Mouse (Mus musculus): Measurements from ENCODE around the gene Gpr107. TPM values are rescaled to one million over a fixed set of nuclear protein-coding genes. Genes with fewer than 3 reads are reported as not detected.

Gene Gpr107
- total and polyA plus RNA-seq, 2 experiments from 2014 or later = 24.0 to 40.8 TPM

- peaks cover 7% of the 10 kb centered on the region; the same call in 1 of the 2 replicates for H3K4me1 ChIP-seq (ENCODE audit: insufficient read depth)
These were observed 42.1 kb upstream of the Gpr107 start for GRCm38 (mm10) chr2:31109960-31110548.

DNA sequence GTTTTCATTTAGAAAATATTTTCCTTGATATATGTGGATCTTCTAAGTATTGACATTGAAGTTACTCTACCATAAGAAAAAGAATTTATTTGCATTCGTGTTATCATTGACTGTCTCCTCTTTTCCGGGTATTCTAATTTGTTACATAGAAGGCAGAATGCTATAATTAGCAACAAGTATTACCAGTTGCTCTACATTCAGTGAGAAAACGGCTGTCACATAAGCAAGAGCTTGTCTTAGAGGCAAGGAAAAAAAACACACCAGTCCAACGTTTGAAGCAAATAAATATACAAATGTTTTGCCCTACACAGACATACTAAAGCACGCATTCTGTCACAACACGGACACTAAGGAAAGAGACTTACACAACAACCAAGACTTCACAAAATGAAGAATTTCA, 40.4 kb upstream of the Gpr107 start:
- 56% methylated on average over 6 of the region's 6 CpGs for WGBS
- ATAC-seq = peak; percentile 58

More at GRCm38 (mm10) chr2:31109960-31110548, 42.1 kb upstream of the Gpr107 start:
- no peak for ATAC-seq
- WGBS = 76% methylated on average over 12 of the region's 12 CpGs
- no peak overlapping the region for H3K4me3 ChIP-seq (ENCODE audit: low read depth, low read length)
- H3K9me3 ChIP-seq (ENCODE audit: low read length) = no peaks in the 10 kb centered on the region
- H3K36me3 ChIP-seq (ENCODE audit: insufficient read depth) = no peaks in the 10 kb centered on the region
- TF ChIP-seq CTCF (IDR thresholded peaks at IDR 0.05; ENCODE audit: low read depth) = no peak
- no peak for DNase-seq
- no peak overlapping the region for H3K9ac ChIP-seq
- no peak overlapping the region for H3K4me2 ChIP-seq (ENCODE audit: low read depth)
- H3K27me3 ChIP-seq (ENCODE audit: insufficient read depth, low read length) = no peaks in the 10 kb centered on the region
- H3K27ac ChIP-seq (ENCODE audit: low read depth, low read length) = no peak overlapping the region

GRCm38 (mm10) chr2:31114205-31114604, 37.9 kb upstream of the Gpr107 start:
- Histone ChIP-seq H3K36me3 (ENCODE audit: insufficient read depth) (no peaks in the 10 kb centered on the region), H3K4me3 (ENCODE audit: low read depth, low read length) (no peak overlapping the region), H3K4me1 (ENCODE audit: insufficient read depth) (peaks cover 3% of the 10 kb centered on the region; the same call in 1 of the 2 replicates), H3K27me3 (ENCODE audit: insufficient read depth, low read length) (no peaks in the 10 kb centered on the region), H3K9ac (no peak overlapping the region), H3K9me3 (ENCODE audit: low read length) (no peaks in the 10 kb centered on the region), H3K4me2 (ENCODE audit: low read depth) (no peak overlapping the region), H3K27ac (ENCODE audit: low read depth, low read length) (no peak overlapping the region)
- TF ChIP-seq CTCF (IDR thresholded peaks at IDR 0.05; ENCODE audit: low read depth) = no peak
- 96% methylated on average over 2 of the region's 2 CpGs for WGBS
- ATAC-seq = no peak
- no peak for DNase-seq

More for the DNA sequence above, 40.4 kb upstream of the Gpr107 start:
- Histone ChIP-seq H3K9me3 (ENCODE audit: low read length) (no peaks in the 10 kb centered on the region), H3K4me3 (ENCODE audit: low read depth, low read length) (no peak overlapping the region), H3K36me3 (ENCODE audit: insufficient read depth) (no peaks in the 10 kb centered on the region), H3K27me3 (ENCODE audit: insufficient read depth, low read length) (no peaks in the 10 kb centered on the region), H3K4me2 (ENCODE audit: low read depth) (no peak overlapping the region), H3K9ac (no peak overlapping the region), H3K4me1 (ENCODE audit: insufficient read depth) (peaks cover 7% of the 10 kb centered on the region; the same call in 1 of the 2 replicates), H3K27ac (ENCODE audit: low read depth, low read length) (peak overlapping the region; percentile 64)
- peak; percentile 24 for DNase-seq
- TF ChIP-seq CTCF (IDR thresholded peaks at IDR 0.05; ENCODE audit: low read depth) = no peak

GRCm38 (mm10) chr2:31115091-31115942, 36.8 kb upstream of the Gpr107 start:
- Histone ChIP-seq H3K27ac (ENCODE audit: low read depth, low read length) (no peak overlapping the region), H3K4me1 (ENCODE audit: insufficient read depth) (peaks cover 3% of the 10 kb centered on the region; the same call in 1 of the 2 replicates), H3K9me3 (ENCODE audit: low read length) (no peaks in the 10 kb centered on the region), H3K4me3 (ENCODE audit: low read depth, low read length) (no peak overlapping the region), H3K9ac (no peak overlapping the region), H3K4me2 (ENCODE audit: low read depth) (no peak overlapping the region), H3K27me3 (ENCODE audit: insufficient read depth, low read length) (no peaks in the 10 kb centered on the region), H3K36me3 (ENCODE audit: insufficient read depth) (no peaks in the 10 kb centered on the region)
- DNase-seq = no peak
- no peak for ATAC-seq
- WGBS = 89% methylated on average over 10 of the region's 10 CpGs
- TF ChIP-seq CTCF (IDR thresholded peaks at IDR 0.05; ENCODE audit: low read depth) = no peak

DNA sequence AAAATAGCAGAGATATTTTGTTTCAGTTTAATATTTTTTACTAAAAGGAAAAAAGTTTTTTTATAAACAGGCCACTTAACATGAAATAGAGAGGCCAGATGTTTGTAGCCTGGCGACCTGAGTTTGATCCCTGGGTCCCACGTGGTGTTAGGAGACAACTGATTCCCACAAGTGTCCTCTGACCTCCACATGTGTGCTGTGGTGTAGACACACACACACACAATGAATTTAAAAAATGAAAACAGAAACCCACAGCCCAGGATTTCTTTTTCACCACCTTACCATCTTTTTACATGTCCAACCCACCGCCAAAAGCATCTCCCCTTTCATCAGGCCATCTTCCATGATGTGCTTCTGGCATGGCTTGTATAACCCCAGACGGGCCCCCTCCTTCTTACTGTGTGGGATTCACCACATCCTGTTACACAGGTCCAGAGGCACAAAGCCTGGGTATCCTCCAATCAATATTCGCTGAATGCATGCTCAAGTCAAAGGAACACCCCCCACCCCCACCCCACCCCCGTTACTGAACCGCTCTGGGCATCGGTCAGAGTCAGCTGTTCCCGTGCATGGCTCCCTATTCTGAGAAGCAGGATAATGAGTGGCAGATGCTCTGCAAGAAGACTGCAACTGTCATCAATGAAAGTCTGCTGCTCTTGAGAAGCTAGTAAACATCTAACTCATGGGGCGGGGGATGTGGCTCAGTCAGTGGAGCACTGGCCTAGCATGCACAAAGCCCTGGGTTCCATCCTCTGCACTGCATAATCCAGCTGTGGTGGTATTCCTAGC, 36.0 kb upstream of the Gpr107 start:
- no peak for TF ChIP-seq CTCF (IDR thresholded peaks at IDR 0.05; ENCODE audit: low read depth)
- no peaks in the 10 kb centered on the region for H3K9me3 ChIP-seq (ENCODE audit: low read length)
- H3K27ac ChIP-seq (ENCODE audit: low read depth, low read length) = no peak overlapping the region; the same call in 1 of the 2 replicates
- ATAC-seq (0 out of 2 replicates have a peak, but pooled peaks have one; percentile 24), DNase-seq (no peak)
- H3K36me3 ChIP-seq (ENCODE audit: insufficient read depth) = no peaks in the 10 kb centered on the region
- peaks cover 2% of the 10 kb centered on the region; the same call in 1 of the 2 replicates for H3K4me1 ChIP-seq (ENCODE audit: insufficient read depth)
- H3K27me3 ChIP-seq (ENCODE audit: insufficient read depth, low read length) = no peaks in the 10 kb centered on the region
- no peak overlapping the region for H3K4me3 ChIP-seq (ENCODE audit: low read depth, low read length)
- 72% methylated on average over 10 of the region's 10 CpGs for WGBS
- no peak overlapping the region for H3K9ac ChIP-seq
- no peak overlapping the region for H3K4me2 ChIP-seq (ENCODE audit: low read depth)

DNA sequence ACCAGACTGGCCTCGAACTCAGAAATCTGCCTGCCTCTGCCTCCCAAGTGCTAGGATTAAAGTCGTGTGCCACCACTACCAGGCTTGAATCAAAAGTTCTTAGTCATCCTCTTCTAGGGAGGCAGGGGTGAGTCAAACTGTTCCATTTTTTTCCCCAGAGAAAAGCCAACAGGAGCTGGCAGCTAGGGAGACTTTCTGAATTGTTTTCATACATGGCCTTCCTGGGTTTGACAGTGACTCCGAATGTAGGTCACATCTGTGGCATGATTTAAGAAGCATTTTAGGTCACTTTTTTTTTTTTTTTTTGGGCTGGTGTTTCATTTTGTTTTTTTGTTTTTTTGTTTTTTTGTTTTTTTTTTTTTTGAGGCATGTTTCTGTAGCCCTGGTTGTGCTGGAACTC, 33.9 kb upstream of the Gpr107 start:
- H3K4me3 ChIP-seq (ENCODE audit: low read depth, low read length) = no peak overlapping the region
- H3K27me3 ChIP-seq (ENCODE audit: insufficient read depth, low read length) = no peaks in the 10 kb centered on the region
- DNase-seq = no peak
- no peak overlapping the region for H3K9ac ChIP-seq
- no peak for ATAC-seq
- no peaks in the 10 kb centered on the region for H3K36me3 ChIP-seq (ENCODE audit: insufficient read depth)
- no peak overlapping the region for H3K4me2 ChIP-seq (ENCODE audit: low read depth)
- H3K9me3 ChIP-seq (ENCODE audit: low read length) = no peaks in the 10 kb centered on the region
- WGBS = 88% methylated on average over 3 of the region's 3 CpGs
- no peak overlapping the region for H3K27ac ChIP-seq (ENCODE audit: low read depth, low read length)
- no peaks in the 10 kb centered on the region; the same call in 1 of the 2 replicates for H3K4me1 ChIP-seq (ENCODE audit: insufficient read depth)
- TF ChIP-seq CTCF (IDR thresholded peaks at IDR 0.05; ENCODE audit: low read depth) = no peak

Measured in forebrain, postnatal 0 days (tissue).